Mouse (Mus musculus) thymus, postnatal 4 days (tissue): ENCODE data around the gene Cldn15.
"Not testable (repeated sequence)": the region's sequence is repeated elsewhere in the genome, so short reads cannot be mapped to it uniquely, and the experiment has no call there.

Experiments
- DNase-seq: peaks from one replicate; pipeline ENCODE4 v3.0.0; 2021

Gene Cldn15

GRCm38 (mm10) chr5:136966331-136966730 is at the start of gene Cldn15:
Cldn15 (plus strand) TSS chr5:136966616.
- no peak for DNase-seq

DNA sequence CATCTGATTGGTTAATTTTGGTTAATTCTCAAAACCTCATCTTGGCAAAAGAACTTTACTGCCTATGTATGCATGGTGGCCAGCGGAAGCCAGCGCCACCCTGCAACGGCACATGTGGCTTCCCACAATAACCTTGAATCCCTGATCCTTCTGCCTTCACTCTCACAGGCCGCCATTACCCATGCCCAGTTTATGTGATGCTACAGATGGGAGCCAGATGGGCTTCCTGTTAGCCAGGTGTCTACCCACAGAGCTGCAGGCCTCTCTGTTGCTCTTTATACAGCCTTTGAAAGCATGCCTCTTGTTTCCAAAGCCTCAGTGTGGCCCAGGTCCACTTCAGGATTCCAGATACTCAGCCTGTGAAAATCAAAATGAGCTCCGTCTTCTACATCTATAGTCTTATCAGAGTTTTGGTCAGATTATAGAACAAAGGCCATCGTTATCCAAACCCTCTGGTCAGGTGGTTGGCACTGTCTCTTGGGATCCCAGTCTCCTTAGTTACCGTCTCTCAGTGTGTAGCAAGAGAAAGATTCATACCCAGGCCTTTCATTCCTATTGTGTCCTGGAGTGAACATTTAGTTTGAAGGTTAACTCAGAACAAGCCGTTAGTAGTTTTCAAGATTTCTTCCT is 48.7 kb upstream of the Cldn15 start:
- DNase-seq, result no peak

GRCm38 (mm10) chr5:136918655-136919472 is 47.6 kb upstream of the Cldn15 start:
- DNase-seq, result peak; percentile 70

DNA sequence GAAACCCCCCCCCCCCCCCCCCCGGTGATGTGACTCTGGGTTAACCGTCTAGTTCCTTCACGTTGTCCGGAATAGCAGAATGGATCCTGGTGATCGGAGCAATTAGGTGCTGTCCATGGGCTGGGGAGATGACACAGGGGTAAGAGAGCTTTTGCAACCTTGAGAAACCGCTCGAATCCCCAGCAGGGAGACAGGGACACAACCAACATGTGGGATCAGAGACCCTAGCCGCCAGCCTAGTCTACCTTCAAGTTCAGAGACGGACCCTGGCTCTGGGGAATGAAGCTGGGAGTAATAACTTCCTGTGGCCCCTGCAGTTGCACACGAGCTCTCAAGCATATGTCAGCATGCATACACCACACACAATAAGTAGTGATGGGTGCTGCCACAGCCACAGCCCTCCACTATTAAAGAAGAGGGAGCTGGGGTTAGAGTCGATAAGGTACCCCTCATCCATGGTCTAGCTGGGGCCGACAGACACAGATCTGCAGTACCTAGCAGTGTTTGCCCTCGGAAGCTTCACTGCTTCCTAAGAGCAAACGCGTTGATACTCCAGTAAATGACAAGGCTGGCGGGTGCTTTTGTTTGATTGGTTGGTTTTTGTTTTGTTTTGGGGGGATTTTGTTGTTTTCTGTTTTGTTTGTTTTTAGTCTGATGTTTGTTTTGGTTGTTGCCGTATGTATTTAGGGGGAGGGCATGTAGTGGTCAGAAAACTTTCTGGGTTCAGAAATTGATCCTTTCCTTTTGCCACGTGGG is 46.7 kb upstream of the Cldn15 start:
- peak; percentile 30 for DNase-seq

GRCm38 (mm10) chr5:136922830-136923229 is 43.6 kb upstream of the Cldn15 start:
- no peak for DNase-seq

DNA sequence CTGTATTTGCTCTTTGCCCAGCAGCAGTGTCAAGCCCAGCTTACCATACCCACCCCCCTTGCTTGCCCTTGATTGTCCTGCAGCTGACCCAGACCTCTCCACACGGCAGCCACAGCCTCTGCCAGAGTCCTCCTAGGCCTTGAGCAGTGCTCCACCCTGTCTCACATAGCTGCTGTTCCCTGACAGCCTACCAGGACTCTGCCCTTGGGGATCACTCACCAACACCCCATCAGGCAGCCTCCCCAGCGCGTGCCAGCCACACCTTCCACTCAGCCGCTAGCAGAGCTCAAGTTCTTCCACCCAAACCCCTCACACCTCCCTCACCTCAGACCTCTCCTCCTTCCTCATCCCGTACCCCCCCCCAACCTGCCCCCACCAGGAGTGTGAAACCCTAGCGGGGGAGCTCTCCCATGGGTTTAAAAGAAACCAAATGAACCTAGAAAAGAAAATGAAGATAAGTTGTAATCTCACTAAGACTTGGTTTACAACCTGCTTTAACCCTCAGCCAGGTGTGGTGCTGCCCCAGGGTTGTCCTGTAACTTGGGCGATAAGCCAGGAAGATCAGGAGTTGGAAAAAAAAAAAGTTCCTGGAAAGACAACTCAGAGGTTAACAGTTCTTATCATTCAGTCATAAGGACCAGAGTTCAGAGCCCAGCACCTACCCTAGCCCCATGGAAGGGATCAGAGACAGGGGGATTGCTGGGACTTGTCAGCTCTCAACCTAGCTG is 42.5 kb upstream of the Cldn15 start:
- no peak for DNase-seq

DNA sequence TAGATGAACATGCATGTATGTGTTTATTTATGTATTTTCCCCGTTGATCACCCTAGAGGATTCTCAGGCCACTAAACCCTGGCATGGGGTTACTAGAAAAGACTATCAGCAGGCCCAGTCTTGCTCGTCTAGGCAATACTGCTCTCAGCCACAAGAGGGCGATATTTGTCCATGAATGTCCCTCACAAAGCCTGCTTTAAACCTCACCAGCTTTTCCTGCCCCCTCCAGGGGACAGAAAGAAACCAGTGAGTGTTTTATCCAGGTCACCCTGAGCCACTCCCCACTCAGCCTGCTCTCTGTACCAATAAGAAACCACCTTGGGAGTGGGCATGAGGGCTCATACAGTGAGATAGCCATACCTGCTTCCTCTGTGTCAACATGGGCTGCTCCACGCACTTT is 37.3 kb upstream of the Cldn15 start:
- peak; percentile 88 for DNase-seq

- DNase-seq, result no peak
Observed at GRCm38 (mm10) chr5:136931896-136932295, 34.5 kb upstream of the Cldn15 start.

DNA sequence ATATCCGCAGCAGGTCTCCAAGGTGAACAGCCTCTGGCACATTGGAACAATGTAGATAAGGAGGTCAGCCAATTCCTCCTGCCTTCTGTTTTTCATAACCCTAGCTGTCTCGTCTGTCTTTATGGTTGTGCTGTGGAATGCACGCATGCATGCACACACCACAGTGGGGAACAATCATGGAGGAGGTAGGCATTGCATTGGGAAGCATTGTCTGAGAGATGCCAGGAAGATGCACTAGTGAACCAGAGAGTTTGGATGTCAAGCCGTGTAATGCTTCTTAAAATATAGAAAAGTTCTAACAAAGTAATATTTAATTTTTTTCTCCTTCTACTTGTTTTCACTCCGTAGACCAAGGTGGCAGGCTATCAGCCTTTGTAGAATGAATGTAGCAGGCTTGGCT is 33.5 kb upstream of the Cldn15 start:
- no peak for DNase-seq

DNA sequence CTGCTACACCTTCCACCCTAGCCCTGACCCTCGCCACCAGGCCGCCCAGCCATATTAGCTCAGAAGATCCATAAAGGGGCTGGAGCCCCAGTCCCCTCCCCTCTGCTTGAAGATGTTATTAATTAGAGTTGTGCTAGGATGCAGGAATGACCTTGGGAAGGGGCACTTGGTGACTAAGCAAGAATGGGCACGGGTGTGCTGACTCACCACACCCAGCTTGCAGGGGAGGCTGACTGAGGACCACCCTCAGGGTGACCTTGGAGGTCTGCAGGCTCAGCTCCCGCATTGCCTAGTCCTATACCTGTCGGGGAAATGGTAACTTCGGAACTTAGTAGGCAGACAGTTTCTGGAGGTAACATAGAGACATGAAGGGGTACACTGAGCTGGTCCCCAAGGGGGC is 32.5 kb upstream of the Cldn15 start:
- DNase-seq, result no peak

DNA sequence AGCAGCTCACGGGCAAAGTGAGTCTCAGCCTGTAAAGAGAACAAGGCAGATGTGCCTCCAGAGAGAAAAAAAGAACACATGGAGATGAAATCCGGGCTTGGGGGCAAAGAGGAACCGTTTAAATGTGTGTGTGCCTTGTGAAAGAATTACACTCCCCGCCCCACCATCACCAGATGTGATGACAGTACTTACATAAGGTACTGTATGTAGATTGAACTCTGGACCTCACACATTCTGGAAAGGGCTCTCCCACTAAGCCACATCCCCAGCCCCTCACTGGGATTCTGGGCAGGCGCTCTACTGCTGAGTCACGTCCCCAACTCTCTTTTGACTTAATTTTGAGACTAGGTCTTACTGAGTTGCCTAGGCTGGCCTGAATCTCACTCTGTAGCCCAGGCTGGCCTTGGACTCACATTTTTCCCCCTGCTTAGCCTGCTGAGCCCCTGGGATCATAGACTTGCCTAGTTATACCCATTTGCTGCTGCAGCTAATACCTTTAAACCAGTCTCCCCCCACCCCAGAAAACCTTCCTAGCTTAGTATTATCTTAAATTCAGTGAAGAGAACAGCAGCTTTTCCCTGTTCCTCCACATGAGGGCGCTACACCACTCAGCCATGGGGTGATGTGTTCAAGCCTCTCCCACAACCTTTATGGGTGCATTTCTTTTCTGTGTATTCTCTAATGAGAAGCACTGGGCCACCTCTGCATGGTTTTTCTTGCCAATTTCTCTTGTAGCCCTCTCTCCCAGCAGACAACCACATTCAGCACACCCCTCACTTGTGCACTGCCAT is 30.3 kb upstream of the Cldn15 start:
- DNase-seq, result peak; percentile 58

GRCm38 (mm10) chr5:136936750-136937149 is 29.7 kb upstream of the Cldn15 start:
- DNase-seq, result no peak

GRCm38 (mm10) chr5:136937621-136938020 is 28.8 kb upstream of the Cldn15 start:
- DNase-seq, result no peak

DNA sequence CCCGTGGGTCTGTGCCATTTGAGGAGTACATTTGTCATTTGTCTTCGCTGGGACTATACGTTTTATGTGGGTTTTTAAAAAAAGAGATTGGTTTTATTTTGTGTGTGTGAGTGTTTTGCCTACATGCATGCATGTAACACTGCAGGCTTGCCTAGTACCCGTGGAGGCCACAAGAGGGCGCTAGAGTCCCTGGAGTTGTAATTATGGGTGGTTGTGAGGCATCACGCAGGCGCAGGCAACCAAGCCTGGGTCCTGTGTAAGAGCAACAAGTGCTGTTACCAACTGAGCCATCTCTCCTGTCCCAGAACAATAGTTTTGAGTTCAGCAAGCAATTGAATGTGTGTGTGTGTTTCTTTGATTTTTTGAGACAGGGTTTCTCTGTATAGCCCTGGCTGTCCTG is 27.1 kb upstream of the Cldn15 start:
- DNase-seq, result peak; percentile 66

- DNase-seq, result not testable (repeated sequence)
Observed at GRCm38 (mm10) chr5:136940029-136940428, 26.4 kb upstream of the Cldn15 start.

DNA sequence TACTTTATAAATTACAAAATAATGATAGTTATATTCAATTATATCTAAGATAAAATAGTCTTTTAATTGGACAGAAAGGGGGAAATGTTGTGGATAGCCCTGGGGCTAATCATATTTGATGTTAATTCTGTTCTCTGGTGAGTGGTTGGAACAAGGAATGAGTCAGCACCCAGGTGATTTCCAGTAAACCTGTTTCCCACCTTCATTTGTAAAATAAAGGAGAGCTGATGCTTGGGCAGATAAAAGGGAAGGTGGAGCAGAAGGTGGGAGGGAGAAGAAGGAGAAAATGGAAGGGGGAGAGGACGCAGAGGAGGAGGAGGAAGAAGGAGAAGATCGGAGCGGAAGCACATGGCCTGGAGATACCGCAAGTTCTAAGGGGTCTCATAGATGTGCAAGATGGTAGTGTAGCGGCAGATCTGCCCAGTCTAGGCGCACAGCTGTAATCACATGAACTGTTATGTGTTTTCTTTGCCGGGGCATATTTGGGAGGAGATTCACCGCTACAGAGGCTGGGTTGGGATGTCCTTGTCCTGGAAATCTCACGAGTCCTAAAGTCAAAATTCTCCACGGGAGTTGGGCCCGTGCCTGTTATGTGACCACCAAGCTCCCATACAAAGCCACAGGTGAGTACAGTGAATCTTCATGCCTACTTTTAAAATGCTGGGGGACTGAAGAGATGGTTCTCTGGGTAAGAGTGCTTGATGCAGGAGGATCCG is 25.4 kb upstream of the Cldn15 start:
- no peak for DNase-seq

DNA sequence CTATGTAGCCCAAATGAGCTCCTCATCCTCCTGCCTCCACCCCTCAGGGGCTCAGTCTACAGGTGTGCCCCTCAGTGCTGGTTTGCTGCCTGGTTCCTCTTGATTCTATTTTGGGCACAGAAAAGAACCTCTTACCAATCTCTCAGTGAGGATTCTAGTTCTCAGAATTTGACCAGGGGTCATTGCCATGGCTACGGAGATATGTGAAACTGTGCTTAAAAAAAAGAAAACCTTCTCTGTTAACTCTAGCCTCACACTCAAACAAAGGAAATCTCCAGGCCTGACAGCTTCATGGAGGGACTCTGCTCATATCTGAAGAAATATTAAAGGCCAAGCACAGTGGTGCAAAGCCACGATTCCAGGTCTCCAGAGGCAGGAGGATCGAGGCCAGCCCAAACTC is 23.6 kb upstream of the Cldn15 start:
- no peak for DNase-seq

DNA sequence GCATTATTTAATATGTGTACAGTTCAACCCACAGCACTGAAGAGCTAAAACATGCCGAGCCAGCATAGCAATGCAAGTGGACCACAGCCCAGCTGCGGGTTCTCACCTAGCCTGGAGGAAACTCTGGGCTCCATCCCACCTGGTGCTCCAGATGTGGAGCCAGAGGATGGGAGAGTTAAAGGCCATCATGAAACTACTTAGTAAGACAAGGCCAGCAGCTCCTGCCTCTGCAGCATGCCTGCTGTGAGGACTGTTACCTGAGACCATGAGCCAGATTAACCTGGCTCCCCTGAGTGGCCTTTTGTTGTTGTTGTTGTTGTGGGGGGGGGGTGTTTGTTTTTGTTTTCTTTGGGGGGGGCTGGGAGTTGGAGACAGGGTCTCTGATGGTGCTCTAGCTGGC is 23.0 kb upstream of the Cldn15 start:
- DNase-seq, result no peak

DNA sequence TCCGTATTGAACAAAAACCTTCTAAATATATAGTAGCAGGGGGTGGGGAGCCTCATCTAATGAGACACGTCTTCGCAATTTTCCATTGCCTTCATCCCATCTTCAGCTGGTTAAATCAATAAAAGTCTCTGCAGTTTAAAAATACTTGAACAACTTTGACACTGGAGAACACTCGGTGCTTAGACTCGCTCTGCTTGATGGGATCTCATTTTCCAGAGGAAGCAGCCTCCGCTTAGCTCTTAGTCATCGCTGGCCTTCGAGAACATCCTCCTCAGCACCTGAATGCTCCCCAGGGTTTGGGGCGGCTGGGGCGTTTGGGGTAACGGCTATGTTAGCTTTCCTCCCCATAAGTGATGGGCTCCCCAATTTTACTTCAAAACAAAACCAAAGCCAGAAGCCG is 21.3 kb upstream of the Cldn15 start:
- DNase-seq, result no peak

GRCm38 (mm10) chr5:136947874-136948273 is 18.5 kb upstream of the Cldn15 start:
- DNase-seq, result no peak

DNA sequence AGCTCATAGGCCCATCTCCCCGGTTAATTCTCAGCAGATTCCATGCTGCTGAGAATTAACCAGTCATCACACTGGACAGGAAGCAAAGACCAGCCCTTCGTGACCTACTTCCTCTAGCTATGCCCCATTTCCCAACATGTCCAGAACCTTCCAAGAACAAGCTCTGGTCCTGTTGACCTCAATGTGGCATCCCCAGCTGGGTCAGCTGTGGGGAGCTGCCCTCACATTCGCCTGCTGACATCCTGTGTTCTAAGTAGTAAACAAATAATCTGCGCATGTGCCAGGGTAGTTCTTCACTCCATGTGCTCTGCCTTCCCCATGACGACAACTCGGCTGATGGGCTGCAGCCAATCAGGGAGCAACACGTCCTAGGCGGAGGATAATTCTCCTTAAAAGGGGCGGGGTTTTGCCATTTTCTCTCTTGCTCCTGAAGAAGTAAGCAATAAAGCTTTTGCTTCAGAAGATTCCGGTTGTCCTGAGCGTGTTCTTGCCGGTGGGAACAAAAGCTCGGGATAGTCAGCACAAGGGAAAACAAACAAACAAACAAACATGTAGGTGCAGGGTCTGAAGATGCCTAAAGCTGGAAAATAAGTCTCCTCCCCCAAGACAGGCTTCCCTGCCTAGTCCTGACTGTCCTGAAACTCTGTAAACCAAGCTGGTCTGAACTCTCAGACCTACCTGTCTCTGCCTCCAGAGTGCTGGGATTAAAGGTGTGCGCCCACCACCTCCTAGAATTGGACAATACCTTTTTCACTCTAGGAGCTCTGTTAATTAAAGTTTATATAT is 16.7 kb upstream of the Cldn15 start:
- DNase-seq, result not testable (repeated sequence)
